Mouse (Mus musculus) lung, adult 2 months (tissue): ENCODE results near the gene Stpg3. TPM values are rescaled to one million over a fixed set of nuclear protein-coding genes. Genes with fewer than 3 reads are reported as not detected.

Experiments
- DNase-seq: peaks from one replicate; pipeline ENCODE4 v3.0.0; 2022
- H3K4me1 ChIP-seq: fragments of 200-500 bp; 2 replicates; pipeline ENCODE4 v1.6.1; 2011; ENCODE audit warnings: low read length; ENCODE audit not compliant: control insufficient read depth, insufficient read depth
- H3K4me3 ChIP-seq: fragments of 200-500 bp; replicated peaks from 2 replicates; pipeline ENCODE3; 2011; ENCODE audit warnings: low read depth, mild to moderate bottlenecking, control low read depth, low read length; ENCODE audit errors: extremely low read depth
- CTCF ChIP-seq: fragments of 200-500 bp; IDR thresholded peaks from 2 replicates; pipeline ENCODE4 v1.5.1; 2011; ENCODE audit warnings: mild to moderate bottlenecking, low read length, control low read depth; ENCODE audit not compliant: insufficient read depth
- POLR2A ChIP-seq: fragments of 200-500 bp; IDR thresholded peaks from 2 replicates; pipeline ENCODE4 v1.6.1; 2011; ENCODE audit warnings: low read depth, mild to moderate bottlenecking, control low read depth, low read length, borderline replicate concordance; ENCODE audit errors: extremely low read depth
- WGBS: fragments of 180-500 bp; shearing (Covaris S2); methylation state at CpG from one replicate; pipeline ENCODE4 v1.1.7; 2018; 5-methylcytosine and 5-hydroxymethylcytosine counted together
- polyA plus RNA-seq: library from polyadenylated mRNA; depleted of rRNA; stranded (reverse); fragments of >200 nt; gene quantifications from 2 replicates; pipeline ENCODE4 v1.2.3, GENCODE M21; 2012

Gene Stpg3
- polyA plus RNA-seq, 1 experiment = not detected

- H3K4me1 ChIP-seq = peaks cover 15% of the 10 kb centered on the region
- H3K4me3 ChIP-seq = peak overlapping the region; percentile 45
- under 1% methylated on average over 7 of the region's 7 CpGs for WGBS
- TF ChIP-seq POLR2A (0 out of 2 replicates have a peak, but pooled peaks have one; percentile 15), CTCF (peak; percentile 95)
- DNase-seq = peak; percentile 82
Measured at GRCm38 (mm10) chr2:25228431-25228889, 14.0 kb upstream of the Stpg3 start.

DNA sequence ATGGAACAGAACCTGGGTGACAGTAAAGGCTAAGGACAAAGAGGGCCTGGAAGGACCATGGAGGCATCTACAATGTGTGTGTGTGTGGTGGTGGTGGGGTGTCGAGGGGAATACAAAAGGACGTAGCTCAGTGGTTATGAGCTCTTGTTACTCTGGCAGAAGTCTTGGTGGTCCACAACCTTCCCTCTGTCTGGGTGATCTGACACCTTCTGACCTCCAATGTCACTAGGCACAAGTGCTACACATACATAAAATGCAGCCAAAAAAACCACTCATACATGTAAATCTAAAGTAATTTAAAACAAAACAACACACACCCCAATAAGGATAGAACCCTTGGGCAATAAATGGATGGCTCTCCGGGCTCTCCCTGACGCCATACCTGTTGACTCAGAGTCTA, 13.0 kb upstream of the Stpg3 start:
- no peak for TF ChIP-seq CTCF
- TF ChIP-seq POLR2A = no peak
- WGBS = 96% methylated on average over 4 of the region's 4 CpGs
- no peak for DNase-seq
- peaks cover 15% of the 10 kb centered on the region for H3K4me1 ChIP-seq
- no peak overlapping the region for H3K4me3 ChIP-seq

GRCm38 (mm10) chr2:25226864-25227263, 12.4 kb upstream of the Stpg3 start:
- Histone ChIP-seq H3K4me3 (no peak overlapping the region), H3K4me1 (peaks cover 15% of the 10 kb centered on the region)
- DNase-seq = no peak
- TF ChIP-seq CTCF = no peak
- TF ChIP-seq POLR2A = no peak
- 73% methylated on average over 5 of the region's 5 CpGs for WGBS

DNA sequence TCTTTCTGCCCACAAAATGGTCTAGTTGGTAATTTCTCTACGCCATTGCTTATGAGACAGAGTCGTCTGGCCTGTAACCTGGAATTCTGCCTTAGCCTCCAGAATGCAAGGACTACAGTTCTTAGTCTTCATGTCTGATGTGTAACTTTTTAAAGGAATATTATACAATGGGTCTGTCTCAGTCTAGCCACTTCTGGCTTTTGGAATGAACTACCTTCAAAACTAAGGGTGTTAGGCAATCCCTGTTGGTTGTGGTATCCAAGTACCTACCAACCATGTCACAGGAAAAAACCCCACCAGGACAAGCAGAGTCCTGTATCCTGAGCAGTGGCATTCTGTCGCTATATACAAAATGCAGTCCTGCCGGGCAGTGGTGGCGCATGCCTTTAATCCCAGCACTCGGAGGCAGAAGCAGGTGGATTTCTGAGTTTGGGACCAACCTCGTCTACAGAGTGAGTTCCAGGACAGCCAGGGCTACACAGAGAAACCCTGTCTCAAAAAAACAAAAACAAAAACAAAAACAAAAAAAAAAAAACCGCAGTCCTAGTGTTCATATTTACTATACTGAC, 11.5 kb upstream of the Stpg3 start:
- TF ChIP-seq CTCF (no peak), POLR2A (no peak)
- WGBS = 71% methylated on average over 8 of the region's 8 CpGs
- DNase-seq = no peak
- Histone ChIP-seq H3K4me3 (no peak overlapping the region), H3K4me1 (peaks cover 15% of the 10 kb centered on the region)

- Histone ChIP-seq H3K4me1 (peaks cover 15% of the 10 kb centered on the region), H3K4me3 (peak overlapping the region; percentile 85)
- TF ChIP-seq CTCF (no peak), POLR2A (peak; percentile 88; the same call in 1 of the 2 replicates)
- DNase-seq = peak; percentile 94
- WGBS = 2% methylated on average over 41 of the region's 41 CpGs
Measured at GRCm38 (mm10) chr2:25224766-25225752, 10.6 kb upstream of the Stpg3 start.

DNA sequence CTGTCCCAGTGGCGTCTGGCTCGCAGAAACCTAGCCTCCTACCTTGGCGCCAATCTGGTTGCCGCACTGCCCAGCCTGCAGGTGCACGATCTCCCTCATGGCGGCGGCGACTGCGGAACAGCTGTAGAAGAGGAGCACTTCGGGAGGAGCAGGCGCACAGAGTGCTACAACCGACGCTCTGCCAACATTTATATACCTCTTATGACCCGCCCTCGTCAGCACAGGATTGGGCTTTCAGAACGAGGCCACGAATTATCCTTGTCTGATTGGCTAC, 10.0 kb upstream of the Stpg3 start, which contains the start of gene Tubb4b:
Tubb4b (minus strand) TSS at position 211 of the 274 bp plus-strand sequence.
- Histone ChIP-seq H3K4me1 (peaks cover 15% of the 10 kb centered on the region), H3K4me3 (peak within 1 kb of the TSS; percentile 91)
- WGBS = under 1% methylated on average over 17 of the region's 17 CpGs
- TF ChIP-seq POLR2A (peak; percentile 99), CTCF (no peak)
- no peak for DNase-seq

DNA sequence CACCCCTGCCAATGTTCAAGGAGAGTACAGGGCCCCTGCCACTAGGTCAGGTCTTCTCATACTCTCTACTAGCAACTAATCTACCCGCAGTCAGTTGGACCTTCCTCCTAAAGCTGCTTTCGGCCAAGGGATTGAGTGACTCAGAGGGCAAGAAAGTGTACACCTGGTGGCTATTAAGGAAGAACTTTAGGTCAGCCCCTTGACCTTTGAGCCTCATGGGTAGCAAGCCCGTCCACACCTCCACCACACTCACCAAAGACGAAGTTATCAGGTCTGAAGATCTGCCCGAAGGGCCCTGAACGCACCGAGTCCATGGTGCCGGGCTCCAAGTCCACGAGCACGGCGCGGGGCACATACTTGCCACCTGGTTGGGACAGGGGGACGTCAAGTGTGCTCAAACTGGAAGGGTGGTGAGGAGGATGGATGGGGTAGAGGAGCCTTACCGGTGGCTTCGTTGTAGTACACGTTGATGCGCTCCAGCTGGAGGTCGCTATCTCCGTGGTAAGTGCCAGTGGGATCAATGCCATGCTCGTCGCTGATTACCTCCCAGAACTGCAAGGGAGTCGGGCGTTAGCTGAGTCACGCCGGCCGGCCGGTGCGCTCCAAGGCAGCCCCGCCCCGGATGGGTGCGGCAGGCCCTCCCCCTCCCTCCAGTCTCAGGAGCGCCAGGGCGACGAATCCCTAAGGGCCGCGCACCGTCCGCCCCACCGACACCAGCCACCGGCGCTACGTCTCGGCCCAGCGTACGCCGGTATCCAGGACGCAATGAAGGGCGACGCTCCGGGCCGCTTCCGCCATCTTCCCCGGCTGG, 9.4 kb upstream of the Stpg3 start:
- peaks cover 14% of the 10 kb centered on the region for H3K4me1 ChIP-seq
- WGBS = 1% methylated on average over 51 of the region's 53 CpGs
- DNase-seq = peak; percentile 79
- TF ChIP-seq CTCF (no peak), POLR2A (peak; percentile 25; the same call in 1 of the 2 replicates)
- H3K4me3 ChIP-seq = peak overlapping the region; percentile 91

DNA sequence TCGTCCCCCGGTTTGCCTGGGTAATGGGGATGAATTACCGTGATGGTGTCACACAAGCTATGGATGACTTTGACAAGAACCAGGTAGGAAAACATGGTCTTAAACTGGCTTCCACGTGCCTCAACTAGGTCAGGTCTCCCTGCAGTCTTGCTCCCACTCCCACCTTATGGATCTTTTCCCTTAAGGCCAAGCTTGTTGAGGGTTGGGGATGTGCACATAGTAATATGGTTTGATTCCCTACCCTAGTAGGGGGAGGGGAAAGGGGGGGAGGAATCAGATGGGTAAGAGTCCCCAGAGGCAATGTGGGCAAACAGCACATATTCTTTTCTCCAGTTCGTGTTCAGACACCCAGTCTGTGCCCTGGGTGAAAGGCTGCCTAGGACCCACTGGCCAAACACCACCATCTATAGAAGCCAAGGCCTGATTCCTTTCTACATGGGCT, 6.9 kb upstream of the Stpg3 start:
- 71% methylated on average over 5 of the region's 5 CpGs for WGBS
- TF ChIP-seq POLR2A (peak; percentile 38; the same call in 1 of the 2 replicates), CTCF (no peak)
- no peak for DNase-seq
- H3K4me3 ChIP-seq = no peak overlapping the region
- peaks cover 6% of the 10 kb centered on the region for H3K4me1 ChIP-seq

DNA sequence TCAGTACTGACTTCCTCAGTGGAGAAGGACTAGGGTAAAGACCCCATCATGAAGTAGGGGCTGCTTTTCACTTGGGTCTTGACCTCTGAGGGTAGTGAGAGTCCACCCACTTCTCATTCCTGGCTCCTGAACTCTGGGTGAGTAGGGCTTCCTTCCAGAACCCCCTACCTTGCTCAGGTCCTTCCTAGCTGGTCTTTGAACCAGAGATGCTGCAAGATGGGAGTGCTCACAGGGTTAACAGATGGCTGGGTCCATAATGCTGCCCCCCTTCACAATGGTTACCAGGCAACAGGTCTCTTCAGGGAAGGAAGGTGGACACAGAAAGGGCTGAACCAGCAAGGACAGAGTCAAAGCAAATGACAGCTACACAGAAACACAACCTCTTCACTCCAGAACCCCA, 4.0 kb upstream of the Stpg3 start, which contains the start of gene Fam166a:
Fam166a (plus strand) TSS at position 301 of the 400 bp plus-strand sequence.
- H3K4me3 ChIP-seq = no peak within 1 kb of the TSS
- TF ChIP-seq POLR2A (no peak), CTCF (no peak)
- DNase-seq = no peak
- H3K4me1 ChIP-seq = no peaks in the 10 kb centered on the region; the same call in 1 of the 2 replicates
